Mouse (Mus musculus) olfactory bulb, adult 2 months (tissue): ENCODE results near the gene Ccnl2.

Experiments
- CTCF ChIP-seq: fragments of 200-500 bp; IDR thresholded peaks from 2 replicates; pipeline ENCODE4 v1.5.1; 2012; ENCODE audit warnings: low read depth, mild to moderate bottlenecking, low read length, moderate library complexity; ENCODE audit not compliant: insufficient read depth
- POLR2A ChIP-seq: fragments of 200-500 bp; IDR thresholded peaks from 2 replicates; pipeline ENCODE4 v1.6.1; 2012; ENCODE audit warnings: mild to moderate bottlenecking, low read depth, low read length, moderate library complexity; ENCODE audit not compliant: insufficient read depth

DNA sequence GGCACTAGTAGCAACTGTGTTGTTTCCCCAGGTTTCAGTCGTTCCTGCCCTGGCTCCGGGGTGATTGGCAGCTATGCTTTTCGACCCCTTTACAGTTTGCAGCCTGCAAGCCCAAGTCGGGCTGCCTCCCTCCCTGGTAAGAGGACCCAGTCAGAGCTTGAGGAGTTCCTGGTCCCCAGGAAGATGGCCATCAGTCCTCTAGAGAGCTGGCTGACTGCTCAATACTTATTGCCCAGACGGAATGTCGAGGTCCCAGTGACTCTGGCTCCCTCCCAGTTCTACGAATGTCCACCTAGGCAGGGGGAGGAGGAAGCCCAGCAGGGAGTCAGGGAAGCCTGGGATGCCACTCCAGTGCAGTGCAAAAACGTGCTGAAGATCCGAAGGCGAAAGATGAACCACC, 20.0 kb downstream of the Ccnl2 start:
- TF ChIP-seq CTCF (no peak), POLR2A (no peak)
